Mouse (Mus musculus) gastrocnemius, adult 18-20 months (tissue): ENCODE results near the gene Zscan18. TPM values are rescaled to one million over a fixed set of nuclear protein-coding genes. Genes with fewer than 3 reads are reported as not detected.
"Not testable (repeated sequence)": the region's sequence is repeated elsewhere in the genome, so short reads cannot be mapped to it uniquely, and the experiment has no call there.

Experiments
- DNase-seq: peaks from one replicate; pipeline ENCODE4 v3.0.0; 2021; ENCODE audit warnings: low spot score
- long read RNA-seq, 2 experiments: library from polyadenylated mRNA; stranded (forward); transcript quantifications; one replicate each; pipeline ENCODE4 v2.0.0; 2021
- total RNA-seq, 2 experiments: library from RNA; stranded (reverse); gene quantifications; 2 replicates each; pipeline ENCODE4 v1.2.3; 2021

The Zscan18 gene
- 1 to 10 TPM in 1 of 2 experiments, under 1 TPM in 1; 0.36 to 1.2 TPM for total RNA-seq
- long read RNA-seq, experiment 1: 0 reads
- long read RNA-seq, experiment 2: 0 reads

DNA sequence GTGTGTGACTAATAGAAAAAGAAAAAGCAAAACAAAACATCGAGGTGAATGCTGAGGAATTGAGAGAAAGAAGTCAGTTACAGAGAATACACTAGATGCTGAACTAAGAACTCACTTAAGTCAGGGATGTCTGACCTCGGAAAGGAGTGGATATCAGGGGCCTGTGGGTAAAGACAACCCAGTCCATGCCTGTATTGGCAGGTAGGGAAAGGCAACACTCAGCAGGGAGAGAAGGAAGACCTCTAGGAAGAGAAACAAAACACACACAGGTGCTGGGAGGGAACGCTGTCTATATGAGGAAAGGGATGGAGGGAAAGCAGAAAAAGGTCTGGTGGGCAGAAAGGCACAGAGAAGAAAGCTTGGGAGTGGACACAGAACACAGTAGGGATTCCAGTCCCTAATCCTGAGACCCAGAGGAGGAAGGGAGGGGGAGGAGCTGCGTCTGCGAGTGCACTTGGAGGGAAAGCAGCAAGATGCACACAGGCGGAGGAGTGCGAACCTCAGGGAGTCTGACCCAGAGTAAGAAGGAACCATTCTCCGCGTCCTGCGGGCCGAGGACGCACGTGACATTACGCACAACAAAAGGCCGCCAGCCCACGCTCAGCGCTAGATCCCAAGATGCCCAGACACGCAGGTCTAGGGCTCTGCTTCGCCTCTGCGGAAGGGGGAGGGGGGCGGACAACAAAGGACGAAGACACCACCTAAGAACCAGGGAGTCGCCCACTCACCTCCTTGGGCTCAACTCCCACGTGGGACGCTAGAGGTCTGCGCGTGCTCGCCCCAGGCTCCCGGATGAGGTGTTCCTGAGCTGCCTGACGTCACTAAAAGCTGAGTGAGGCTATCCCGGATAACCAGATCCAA, at the start of gene Zscan18:
Gene Zscan18 (minus strand): TSS at position 770 of the 861 bp plus-strand sequence.
- DNase-seq: peak; percentile 14

DNA sequence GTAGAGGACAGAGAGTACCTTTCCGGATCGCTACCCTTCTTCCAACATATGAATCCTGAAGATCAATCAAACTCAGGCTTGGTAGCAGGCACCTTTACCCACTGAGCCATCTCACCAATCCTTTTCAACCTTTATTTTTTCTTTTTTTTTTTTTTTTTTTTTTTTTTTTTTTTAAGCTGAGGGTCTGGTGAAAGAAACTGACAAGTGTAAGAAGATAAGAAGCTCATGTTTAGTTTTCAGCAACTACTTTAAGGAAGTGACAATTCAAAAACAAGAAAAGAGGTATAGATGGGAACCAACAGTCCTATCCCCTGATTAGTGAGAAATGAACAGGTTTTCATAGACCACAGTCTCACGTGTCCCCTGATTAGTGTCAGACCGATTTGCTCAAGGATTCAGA, 32.3 kb upstream of the Zscan18 start:
- no peak for DNase-seq

DNA sequence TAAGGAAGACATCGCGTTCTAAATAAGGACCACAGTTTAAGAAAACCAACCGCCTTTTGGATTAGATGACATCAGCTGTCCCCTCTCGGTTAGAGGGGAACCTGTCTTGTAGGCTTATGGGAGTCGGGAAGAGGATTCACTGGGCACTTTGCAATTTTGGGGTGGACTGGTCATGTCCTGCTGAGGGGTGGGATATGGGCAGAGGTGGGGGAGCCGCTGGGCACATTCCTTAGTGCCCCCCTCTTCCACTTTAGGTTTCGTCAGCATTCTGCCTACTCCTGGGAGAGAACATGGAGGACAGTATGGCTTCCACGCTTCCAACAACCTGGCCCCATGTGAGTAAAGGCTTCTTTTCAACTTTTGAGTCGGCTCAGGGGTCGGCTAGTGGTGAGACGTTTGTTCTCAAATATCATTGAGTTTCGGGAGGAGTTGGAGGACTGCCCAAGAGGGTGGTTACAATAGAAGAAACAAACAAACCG, 31.8 kb upstream of the Zscan18 start:
- DNase-seq: peak; percentile 5

DNA sequence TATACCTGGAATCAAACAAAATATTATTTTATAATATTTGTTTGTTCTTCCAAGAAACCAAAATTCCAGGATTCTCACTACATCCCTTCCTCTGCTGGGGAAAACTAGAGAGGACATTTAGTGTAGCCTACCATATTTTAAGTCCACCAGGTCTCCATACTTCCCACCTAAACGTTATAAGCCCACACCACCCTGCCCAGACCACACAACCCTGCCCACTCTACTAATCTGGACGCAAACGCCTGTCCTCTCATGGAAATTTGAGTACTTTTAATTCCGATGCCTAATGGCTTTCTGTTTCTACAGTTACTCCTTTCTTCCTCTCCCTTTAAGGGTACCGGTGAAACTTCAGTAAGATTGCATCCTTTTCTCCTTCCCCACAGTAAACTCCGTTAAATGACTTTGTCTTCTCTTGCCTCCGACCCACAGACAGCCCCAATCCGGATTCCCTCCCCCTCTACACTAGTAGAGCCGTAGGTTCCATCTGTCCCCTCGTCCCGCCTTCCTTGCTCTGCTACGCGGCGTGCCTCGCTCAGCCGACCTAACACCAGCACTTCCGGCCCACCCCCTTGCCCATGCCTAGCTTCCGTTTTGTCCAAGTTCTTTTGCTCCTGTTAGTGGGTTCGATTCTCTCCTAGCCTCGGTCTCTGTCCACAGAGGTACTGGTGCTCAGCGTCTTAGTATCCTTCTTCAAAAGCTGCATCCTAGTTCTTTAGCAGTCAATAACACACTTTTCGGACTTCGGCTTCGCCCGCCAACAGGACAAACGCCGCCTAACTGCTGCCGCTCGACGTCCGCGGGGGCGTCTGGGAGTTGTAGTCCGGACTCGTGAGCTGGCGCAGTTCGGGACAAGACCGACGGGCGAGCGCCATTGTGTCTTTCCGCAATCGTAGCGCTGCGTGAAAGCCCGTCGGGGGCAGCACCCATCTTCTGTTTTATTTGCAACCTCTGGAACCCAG, 31.0 kb upstream of the Zscan18 start, which contains the start of gene Zfp110:
Gene Zfp110 (plus strand): TSS at position 600 of the 959 bp plus-strand sequence.
- DNase-seq: peak; percentile 90

DNA sequence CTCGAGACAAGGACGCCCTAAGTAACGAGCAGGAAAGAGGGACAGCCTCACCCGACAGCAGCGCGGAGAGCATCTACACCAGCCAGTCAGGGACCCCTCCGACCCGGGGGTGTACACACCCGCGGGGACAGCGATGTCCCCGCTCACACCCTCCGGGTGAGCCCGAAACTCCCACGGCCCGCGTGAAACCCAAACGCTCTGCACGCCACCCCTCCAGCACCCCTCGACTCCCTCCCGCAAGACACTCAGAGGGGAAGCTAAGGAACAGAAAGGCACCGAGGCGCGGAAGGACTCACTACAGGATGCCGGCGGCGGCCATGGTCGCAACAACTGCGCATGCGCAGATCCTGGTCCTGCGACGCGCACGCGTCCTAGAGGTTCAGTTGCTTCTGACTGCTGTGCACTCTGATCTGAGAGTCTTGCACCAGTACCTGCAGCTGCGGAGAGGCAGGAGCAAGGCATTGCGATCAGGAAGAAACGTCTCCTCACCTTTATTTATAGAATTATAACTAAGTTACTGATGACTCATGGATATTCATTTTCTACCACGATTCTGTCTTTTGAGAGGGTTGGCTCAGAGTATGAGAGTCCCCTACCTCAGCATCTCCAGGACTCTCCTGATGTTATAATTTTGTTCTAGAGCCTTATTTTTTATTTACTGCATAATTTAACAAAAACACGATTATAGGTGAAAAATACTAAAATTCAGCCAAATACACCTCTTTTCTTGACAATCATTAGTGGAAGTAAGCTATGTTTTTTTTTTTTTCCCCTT, 15.3 kb upstream of the Zscan18 start, which contains the start of gene Zfp329:
Gene Zfp329 (minus strand): TSS at position 338 of the 775 bp plus-strand sequence.
- peak; percentile 83 for DNase-seq

DNA sequence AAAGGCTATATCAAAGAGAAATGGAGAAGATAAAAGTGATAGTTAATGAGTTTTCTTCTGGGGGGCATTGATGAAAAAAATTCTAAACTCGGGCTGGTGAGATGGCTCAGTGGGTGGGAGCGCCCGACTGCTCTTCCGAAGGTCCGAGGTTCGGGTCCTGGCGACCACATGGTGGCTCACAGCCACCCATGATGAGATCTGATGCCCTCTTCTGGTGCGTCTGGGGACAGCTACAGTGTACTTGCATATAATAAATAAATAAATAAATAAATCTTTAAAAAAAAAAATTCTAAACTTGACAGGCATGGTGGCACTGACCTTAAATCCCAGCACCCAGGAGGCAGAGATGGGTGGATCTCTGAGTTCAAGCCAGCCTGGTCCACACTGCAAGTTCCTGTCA, 12.1 kb upstream of the Zscan18 start:
- no peak for DNase-seq

DNA sequence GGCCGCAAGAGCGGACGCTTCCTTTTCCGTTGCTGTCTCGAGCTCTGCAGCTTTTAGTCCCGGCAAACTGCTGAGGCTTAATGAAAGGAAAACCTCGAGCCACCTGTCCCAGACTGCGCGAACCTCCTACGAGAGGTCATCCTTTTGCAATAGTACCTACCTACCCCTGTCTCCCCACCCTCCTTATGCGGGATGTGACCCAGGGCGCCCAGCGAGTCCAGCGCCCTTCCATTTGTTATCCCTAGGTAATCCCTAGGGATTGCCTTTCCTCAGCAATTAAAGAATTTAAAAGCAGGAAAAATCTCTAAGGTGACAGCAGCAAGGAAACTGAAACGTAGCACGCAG, 264 bp upstream of the Zscan18 start:
- no peak for DNase-seq

DNA sequence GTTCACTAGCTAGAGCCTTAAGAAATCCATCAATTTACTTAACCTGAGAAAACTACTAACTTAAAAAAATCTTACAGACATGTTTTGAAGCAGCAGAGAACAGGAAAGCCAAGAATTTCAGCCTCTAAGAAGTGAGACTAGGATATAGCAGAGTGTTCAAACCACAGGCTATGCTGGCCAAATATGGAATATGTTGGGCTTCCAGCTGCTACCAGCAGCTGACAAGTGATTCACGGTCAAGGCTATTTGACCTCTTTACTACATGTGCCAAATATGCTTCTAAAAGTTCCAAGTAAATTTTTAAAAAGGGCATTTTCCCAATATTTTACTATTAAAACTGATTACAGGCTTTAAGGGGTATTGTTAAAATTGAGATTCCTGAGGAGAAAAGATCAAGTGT, 3.9 kb downstream of the Zscan18 start:
- DNase-seq: no peak

DNA sequence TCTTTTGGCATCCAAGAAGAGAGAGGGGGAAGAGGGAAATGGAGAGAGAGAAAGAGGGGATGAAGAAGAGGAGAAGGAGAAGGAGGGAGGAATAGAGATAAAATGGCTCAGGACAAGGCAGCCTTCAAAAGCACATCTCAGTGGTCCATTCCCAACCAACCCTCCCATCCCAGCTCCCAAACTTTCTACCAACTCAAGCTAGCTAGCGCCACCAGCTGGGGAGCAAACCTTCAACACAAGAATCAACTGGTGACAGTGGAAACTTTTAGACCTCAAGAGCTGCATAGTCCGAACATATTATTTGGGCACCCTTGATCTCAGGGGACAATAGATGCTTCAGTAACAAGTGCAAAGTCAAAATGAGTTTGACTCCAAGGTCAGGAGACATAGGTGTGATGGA, 5.5 kb downstream of the Zscan18 start:
- no peak for DNase-seq

DNA sequence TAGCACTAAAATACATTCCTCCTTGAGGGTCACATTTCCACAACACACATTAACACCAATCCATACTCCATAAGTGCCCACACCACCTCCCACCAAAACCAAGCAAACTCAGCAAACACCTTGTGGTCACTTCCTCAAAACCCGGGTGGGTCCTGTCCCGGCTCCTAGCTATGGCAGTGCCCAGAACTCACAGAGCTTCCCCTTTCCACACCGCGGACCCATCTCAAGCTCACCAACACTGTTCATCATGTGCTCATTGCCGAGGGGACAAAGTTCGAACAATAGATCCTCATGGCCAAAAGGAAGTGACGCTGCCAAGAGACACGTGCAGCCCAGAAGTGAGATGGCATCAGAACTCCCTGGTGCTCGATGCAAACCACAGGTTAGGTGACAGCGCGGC, 10.8 kb downstream of the Zscan18 start:
- not testable (repeated sequence) for DNase-seq

DNA sequence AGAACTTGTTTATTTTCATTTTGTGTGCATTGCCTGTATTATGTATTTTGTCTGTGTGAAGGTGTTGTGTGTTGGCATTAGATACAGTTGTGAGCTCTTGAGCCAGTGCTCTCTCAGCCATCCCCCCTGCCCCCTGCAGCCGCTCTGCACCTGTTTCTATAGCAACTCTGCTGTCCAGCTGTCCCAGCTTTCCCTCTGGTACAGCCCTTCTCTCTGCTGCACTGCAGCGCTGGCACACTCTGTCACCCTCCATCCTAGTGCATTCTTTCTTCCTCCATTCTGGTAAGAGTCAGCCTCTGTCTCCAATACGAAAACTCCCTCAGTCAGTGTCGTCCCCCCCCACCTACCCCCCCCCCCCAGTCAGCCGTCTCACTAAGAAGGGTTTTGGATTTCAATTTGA, 15.4 kb downstream of the Zscan18 start:
- no peak for DNase-seq

DNA sequence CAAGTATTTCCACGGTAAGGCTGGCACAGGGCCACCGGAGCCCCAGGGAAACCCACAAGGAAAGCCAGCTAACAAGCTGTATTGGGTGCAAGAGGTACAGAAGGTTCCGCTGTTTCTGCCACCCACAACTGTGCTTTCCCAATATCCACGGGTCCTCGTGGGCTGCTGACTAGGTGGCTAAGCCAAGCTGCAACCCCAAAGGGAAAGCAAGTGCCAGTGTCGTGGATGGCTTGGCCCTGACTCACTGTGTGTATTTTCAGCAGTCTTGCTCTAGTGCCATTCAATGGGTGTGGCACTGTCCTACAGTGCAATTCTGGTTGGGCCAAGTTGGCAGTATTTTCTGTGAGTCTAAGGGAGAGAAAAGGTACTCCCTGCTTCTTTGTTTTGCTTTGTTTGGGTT, 16.1 kb downstream of the Zscan18 start:
- no peak for DNase-seq

DNA sequence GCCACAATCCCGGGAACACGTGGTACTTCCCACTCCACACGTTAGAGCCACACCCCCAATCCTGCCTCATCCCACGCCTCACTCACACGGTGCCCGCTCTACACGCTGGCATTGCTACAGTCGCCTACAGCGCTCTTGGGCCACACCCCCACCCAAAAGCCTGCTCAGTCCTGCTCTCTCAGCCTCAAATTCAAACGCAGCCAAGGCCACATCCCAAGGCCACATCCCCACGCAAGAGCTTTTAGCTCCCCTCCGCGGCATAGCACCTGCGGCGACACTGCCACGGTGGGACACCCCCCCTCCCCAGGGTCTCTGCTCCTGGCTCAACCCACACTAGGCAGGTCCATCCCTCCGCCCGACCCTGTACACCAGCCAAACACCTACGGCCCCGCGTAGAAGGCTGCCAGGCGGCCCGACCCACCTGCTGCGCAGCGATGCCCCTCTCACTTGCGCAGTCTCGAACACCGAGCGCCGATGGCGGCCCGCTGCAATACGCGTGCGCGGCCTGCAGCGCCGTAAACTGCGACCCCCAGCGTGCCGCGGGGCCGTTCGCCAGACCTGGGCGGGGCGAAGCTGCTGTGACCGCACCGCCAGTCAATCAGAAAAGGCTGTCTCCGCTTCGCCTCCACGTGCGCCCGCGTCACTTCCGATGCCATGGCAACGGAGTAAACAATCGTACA, 23.1 kb downstream of the Zscan18 start:
- DNase-seq: peak; percentile 27

DNA sequence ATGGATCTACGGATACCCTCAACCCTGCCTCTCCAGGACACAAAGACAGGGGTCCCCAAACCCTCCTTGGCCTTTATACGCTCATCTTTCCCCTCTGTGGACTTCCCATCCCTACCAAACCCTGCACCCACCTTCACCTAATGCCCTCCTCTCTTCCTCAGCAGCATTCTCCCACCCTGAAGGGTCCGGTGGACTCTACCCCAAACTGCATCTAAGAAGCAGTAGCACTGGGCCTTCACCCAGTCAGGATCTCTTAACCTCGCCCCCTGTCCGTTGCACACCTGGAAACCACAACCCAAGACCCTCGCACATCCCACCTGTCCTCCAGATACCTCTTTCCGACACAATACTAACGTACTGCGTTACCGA, 23.7 kb downstream of the Zscan18 start:
- no peak for DNase-seq

DNA sequence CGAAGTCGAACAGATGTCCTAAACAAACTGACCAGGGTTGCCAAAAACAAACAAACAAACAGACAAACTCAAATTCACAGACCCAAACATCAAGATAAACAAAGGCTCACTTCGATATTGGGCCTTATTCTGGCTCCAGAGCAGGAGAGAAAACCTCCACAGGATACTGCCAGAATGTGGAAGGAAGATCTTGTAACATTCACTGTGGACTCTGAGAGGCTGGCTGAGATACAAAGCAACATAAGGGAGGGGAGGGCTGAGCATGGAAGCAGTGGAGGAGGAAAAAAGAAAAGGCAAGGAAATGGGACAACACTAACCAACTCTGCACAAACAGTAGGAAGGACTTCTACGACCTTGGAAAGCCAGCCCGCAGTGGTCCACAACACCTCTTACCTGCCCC, 24.3 kb downstream of the Zscan18 start:
- DNase-seq: no peak

DNA sequence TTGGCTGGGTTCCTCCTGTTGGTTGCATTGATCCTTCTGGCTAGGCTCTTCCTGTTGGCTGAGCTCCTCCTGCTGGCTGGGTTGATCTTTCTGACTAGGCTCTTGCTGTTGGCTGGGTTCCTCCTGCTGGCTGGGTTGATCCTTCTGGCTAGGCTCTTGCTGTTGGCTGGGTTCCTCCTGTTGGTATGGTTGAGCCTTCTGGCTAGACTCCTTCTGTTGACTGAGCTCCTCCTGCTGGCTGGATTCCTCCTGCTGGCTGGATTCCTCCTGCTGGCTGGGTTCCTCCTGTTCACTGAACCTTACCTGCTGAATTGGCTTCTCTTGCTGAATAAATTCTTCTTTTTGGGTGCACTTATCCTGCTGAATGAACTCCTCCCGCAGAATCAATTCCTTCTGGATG, 28.8 kb downstream of the Zscan18 start:
- peak; percentile 17 for DNase-seq

DNA sequence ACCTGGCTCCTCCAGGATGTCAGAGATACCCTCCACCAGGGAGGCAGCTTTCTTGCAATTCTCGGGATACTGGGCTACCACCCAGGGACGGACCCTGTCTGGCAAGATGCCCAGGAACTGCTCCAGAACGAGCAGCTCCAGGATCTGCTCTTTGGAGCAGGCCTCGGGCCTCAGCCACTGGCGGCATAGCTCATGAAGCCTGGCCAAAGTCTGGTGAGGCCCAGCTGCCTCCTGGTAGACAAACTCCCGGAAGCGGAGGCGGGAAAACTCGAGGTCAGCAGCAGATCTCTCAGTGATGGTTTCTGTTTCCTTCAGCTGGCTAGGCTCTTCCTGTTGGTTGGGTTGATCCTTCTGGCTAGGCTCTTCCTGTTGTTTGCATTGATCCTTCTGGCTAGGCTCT, 29.3 kb downstream of the Zscan18 start:
- no peak for DNase-seq

DNA sequence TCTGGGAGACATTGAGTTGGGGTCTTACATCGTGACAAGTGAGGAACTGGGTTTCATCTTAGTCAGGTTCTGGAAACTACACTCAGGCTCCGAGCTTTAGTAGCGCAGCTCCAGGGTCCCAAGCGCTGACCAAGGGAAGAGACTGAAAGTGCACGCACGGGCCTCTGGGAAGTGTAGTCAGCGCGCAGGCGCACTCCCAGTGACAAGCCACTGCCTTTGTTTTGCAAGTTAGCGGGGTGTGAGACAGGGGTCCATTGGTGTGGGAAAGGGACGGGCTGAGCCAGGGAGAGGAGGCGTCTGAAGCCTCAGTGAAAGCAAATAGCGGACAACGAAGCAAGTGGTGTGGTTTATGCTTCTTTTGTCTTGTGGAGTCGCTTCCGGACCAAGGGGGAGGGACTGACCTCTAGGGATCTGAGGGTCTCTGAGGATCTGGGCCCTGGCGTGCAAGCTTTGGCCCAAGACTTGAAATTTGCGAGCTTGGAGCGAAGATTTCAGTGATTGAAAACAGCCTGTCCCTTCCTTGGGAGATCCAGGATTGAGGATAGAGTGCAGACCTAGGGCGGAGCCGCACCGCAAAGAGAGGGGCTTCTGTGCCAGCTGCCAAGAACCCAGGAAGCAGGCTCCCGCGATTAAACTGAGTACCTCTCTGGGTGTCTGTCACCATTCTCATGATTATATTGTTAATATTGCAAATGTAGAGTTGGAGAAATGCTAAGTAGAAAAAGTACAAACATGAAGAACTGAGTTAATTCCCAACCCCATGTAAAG, 53.8 kb downstream of the Zscan18 start:
- DNase-seq: no peak

DNA sequence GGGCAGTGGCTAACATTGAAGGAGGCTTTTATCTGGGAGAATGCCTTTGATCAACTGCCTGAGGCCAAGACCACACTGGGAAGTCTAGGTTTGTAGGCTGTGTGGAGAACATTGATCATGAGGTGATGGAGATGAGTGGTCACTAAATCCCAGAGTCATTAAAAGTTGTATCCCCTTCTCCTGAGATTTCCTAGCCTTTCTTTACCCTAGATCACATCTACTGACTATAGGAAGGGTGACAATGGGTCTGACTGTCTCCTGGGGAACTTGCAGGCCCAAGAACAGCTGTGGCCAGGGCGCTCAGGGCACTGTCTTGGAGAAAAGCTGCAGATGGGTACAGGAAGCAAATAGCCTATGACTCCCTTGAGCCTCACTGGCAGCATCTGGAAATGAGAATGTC, 68.5 kb downstream of the Zscan18 start, which contains the start of gene Vmn2r56:
Gene Vmn2r56 (minus strand): TSS at position 101 of the 400 bp plus-strand sequence.
- no peak for DNase-seq
